Mouse (Mus musculus): ENCODE data around the gene Hmgcs2. TPM values are rescaled to one million over a fixed set of nuclear protein-coding genes. Genes with fewer than 3 reads are reported as not detected.

The Hmgcs2 gene
- total and polyA plus RNA-seq, 3 experiments, result 0.12 to 0.81 TPM; not detected in 1

- Histone ChIP-seq H3K36me3 (ENCODE audit: control insufficient read depth in 1 of 2, insufficient read depth in 2 of 2, low read length in 2 of 2) (peaks cover 6 to 33% of the 10 kb centered on the region in 2 experiments), H3K27me3 (ENCODE audit: control insufficient read depth in 1 of 2, insufficient read depth in 2 of 2, low read length in 2 of 2) (no peaks in the 10 kb centered on the region), H3K27ac (ENCODE audit: control insufficient read depth, low read depth, low read length) (peak overlapping the region; percentile 35), H3K79me2 (ENCODE audit: control insufficient read depth, insufficient read depth, low read length, poor library complexity) (peaks cover 40% of the 10 kb centered on the region), H3K9me3 (replicated peaks; ENCODE audit: insufficient read depth, low read length) (no peaks in the 10 kb centered on the region), H3K9ac (ENCODE audit: control insufficient read depth, low read depth, low read length, poor library complexity, severe bottlenecking) (peak overlapping the region; percentile 17), H3K4me1 (ENCODE audit: control insufficient read depth in 1 of 2, insufficient read depth in 2 of 2, low read length in 2 of 2) (peaks cover 11 to 39% of the 10 kb centered on the region in 2 experiments), H3K4me3 (ENCODE audit: control insufficient read depth in 1 of 2, insufficient read depth in 1 of 2, low read depth in 2 of 2, low read length in 2 of 2) (no peak overlapping the region)
- TF ChIP-seq ZKSCAN1 (IDR thresholded peaks at IDR 0.05; ENCODE audit: low read depth, low read length), result no peak
- peak; percentile 21 for DNase-seq (ENCODE audit: low read depth, low spot score)
These were observed 55.7 kb downstream of the Hmgcs2 start for GRCm38 (mm10) chr3:98335886-98336285.

GRCm38 (mm10) chr3:98336661-98337654 is 56.7 kb downstream of the Hmgcs2 start:
- H3K27ac ChIP-seq (ENCODE audit: control insufficient read depth, low read depth, low read length), result no peak overlapping the region; the same call in 1 of the 2 replicates
- DNase-seq (ENCODE audit: low read depth, low spot score), result no peak
- H3K36me3 ChIP-seq (ENCODE audit: control insufficient read depth in 1 of 2, insufficient read depth in 2 of 2, low read length in 2 of 2), result peaks cover 0 to 39% of the 10 kb centered on the region in 2 experiments
- peaks cover 11 to 46% of the 10 kb centered on the region in 2 experiments for H3K4me1 ChIP-seq (ENCODE audit: control insufficient read depth in 1 of 2, insufficient read depth in 2 of 2, low read length in 2 of 2)
- peak overlapping the region; percentile 80 for H3K9ac ChIP-seq (ENCODE audit: control insufficient read depth, low read depth, low read length, poor library complexity, severe bottlenecking)
- no peaks in the 10 kb centered on the region for H3K9me3 ChIP-seq (replicated peaks; ENCODE audit: insufficient read depth, low read length)
- peaks cover 40% of the 10 kb centered on the region for H3K79me2 ChIP-seq (ENCODE audit: control insufficient read depth, insufficient read depth, low read length, poor library complexity)
- H3K4me3 ChIP-seq (ENCODE audit: control insufficient read depth in 1 of 2, insufficient read depth in 1 of 2, low read depth in 2 of 2, low read length in 2 of 2), result peak overlapping the region in 1 of 2 experiments; percentile 97; a peak in 1 of 4 replicates
- no peaks in the 10 kb centered on the region for H3K27me3 ChIP-seq (ENCODE audit: control insufficient read depth in 1 of 2, insufficient read depth in 2 of 2, low read length in 2 of 2)
- TF ChIP-seq POLR2AphosphoS5 (IDR thresholded peaks at IDR 0.05; ENCODE audit: borderline replicate concordance, low read depth, low read length) (no peak), POLR2AphosphoS2 (IDR thresholded peaks at IDR 0.05; ENCODE audit: low read length) (peak; percentile 37; the same call in 1 of the 2 replicates), ELF1 (IDR thresholded peaks at IDR 0.05; ENCODE audit: low read depth, low read length) (no peak)

- Histone ChIP-seq H3K9me3 (replicated peaks; ENCODE audit: insufficient read depth, low read length) (no peaks in the 10 kb centered on the region), H3K9ac (ENCODE audit: control insufficient read depth, low read depth, low read length, poor library complexity, severe bottlenecking) (peak overlapping the region; percentile 80), H3K27ac (ENCODE audit: control insufficient read depth, low read depth, low read length) (peak overlapping the region; percentile 73), H3K4me3 (ENCODE audit: control insufficient read depth in 1 of 2, insufficient read depth in 1 of 2, low read depth in 2 of 2, low read length in 2 of 2) (peak overlapping the region; percentile 96 to 97), H3K4me1 (ENCODE audit: control insufficient read depth in 1 of 2, insufficient read depth in 2 of 2, low read length in 2 of 2) (peaks cover 14 to 54% of the 10 kb centered on the region in 2 experiments), H3K36me3 (ENCODE audit: control insufficient read depth in 1 of 2, insufficient read depth in 2 of 2, low read length in 2 of 2) (peaks cover 0 to 42% of the 10 kb centered on the region in 2 experiments; a peak in 3 of 4 replicates), H3K79me2 (ENCODE audit: control insufficient read depth, insufficient read depth, low read length, poor library complexity) (peaks cover 40% of the 10 kb centered on the region), H3K27me3 (ENCODE audit: control insufficient read depth in 1 of 2, insufficient read depth in 2 of 2, low read length in 2 of 2) (no peaks in the 10 kb centered on the region)
- peak; percentile 83 for DNase-seq (ENCODE audit: low read depth, low spot score)
- TF ChIP-seq TBP (IDR thresholded peaks at IDR 0.05; ENCODE audit: low read depth, low read length) (peak; percentile 37; the same call in 1 of the 2 replicates), TCF12 (IDR thresholded peaks at IDR 0.05; ENCODE audit: low read depth, low read length) (peak; percentile 54), MXI1 (IDR thresholded peaks at IDR 0.05; ENCODE audit: low read depth, low read length) (peak; percentile 99), JUND (IDR thresholded peaks at IDR 0.05; ENCODE audit: low read depth, low read length) (no peak), KAT2A (conservative IDR thresholded peaks at IDR 0.05; ENCODE audit: low read depth, low read length) (peak; percentile 41; the same call in 1 of the 2 replicates), NRF1 (IDR thresholded peaks at IDR 0.05; ENCODE audit: insufficient read depth, low read depth, low read length, poor library complexity, severe bottlenecking) (no peak), MYC (IDR thresholded peaks at IDR 0.05; ENCODE audit: low read depth, low read length) (peak; percentile 99), POLR2A (IDR thresholded peaks at IDR 0.05; ENCODE audit: control insufficient read depth in 1 of 2, insufficient read depth in 1 of 2, low read depth in 1 of 2, low read length in 2 of 2, poor library complexity in 1 of 2) (peak in 1 of 2 experiments; percentile 42; a peak in 1 of 4 replicates), ZKSCAN1 (IDR thresholded peaks at IDR 0.05; ENCODE audit: low read depth, low read length) (no peak), POLR2AphosphoS2 (IDR thresholded peaks at IDR 0.05; ENCODE audit: low read length) (peak; percentile 49; the same call in 1 of the 2 replicates), CHD2 (IDR thresholded peaks at IDR 0.05; ENCODE audit: low read length) (peak; percentile 50), USF1 (IDR thresholded peaks at IDR 0.05; ENCODE audit: low read depth, low read length) (peak; percentile 77), MAZ (IDR thresholded peaks at IDR 0.05; ENCODE audit: low read depth, low read length) (peak; percentile 45; the same call in 1 of the 2 replicates), ELF1 (IDR thresholded peaks at IDR 0.05; ENCODE audit: low read depth, low read length) (peak; percentile 54; the same call in 1 of the 2 replicates), MEF2A (IDR thresholded peaks at IDR 0.05; ENCODE audit: extremely low read depth, insufficient replicate concordance, low read depth, low read length, poor library complexity, severe bottlenecking) (no peak), USF2 (IDR thresholded peaks at IDR 0.05; ENCODE audit: borderline replicate concordance in 1 of 2, insufficient read depth in 1 of 2, low read depth in 1 of 2, low read length in 2 of 2) (no peak), ETS1 (IDR thresholded peaks at IDR 0.05; ENCODE audit: low read depth, low read length) (peak; percentile 85), BHLHE40 (IDR thresholded peaks at IDR 0.05; ENCODE audit: borderline replicate concordance, low read depth, low read length) (peak; percentile 82; the same call in 1 of the 2 replicates), MAX (IDR thresholded peaks at IDR 0.05; ENCODE audit: low read length) (peak; percentile 98)
These were observed 58.4 kb downstream of the Hmgcs2 start for GRCm38 (mm10) chr3:98338584-98339041.

All from MEL (cell line).